Mouse (Mus musculus) liver, postnatal 0 days (tissue): ENCODE measurements around the gene Trim25. TPM values are rescaled to one million over a fixed set of nuclear protein-coding genes. Genes with fewer than 3 reads are reported as not detected.
A peak's percentile ranks its signal among the peaks of the same experiment; 100 is the strongest.

Source experiments
- ATAC-seq: fragments of 200-750 bp; cut with Nextera tagmentation; 2 replicates; pipeline ENCODE4 v1.8.0; 2017; ENCODE audit warnings: mild to moderate bottlenecking, moderate library complexity
- DNase-seq: peaks from one replicate; pipeline ENCODE4 v3.0.0-alpha.2; 2016
- H3K27ac ChIP-seq: fragments of 300-500 bp; sonication (generic); 2 replicates; pipeline ENCODE4 v1.5.1; 2014; ENCODE audit warnings: antibody characterized with exemption, moderate library complexity, mild to moderate bottlenecking, low read depth
- H3K27me3 ChIP-seq: fragments of 300-500 bp; sonication (generic); 2 replicates; pipeline ENCODE4 v1.6.1; 2014; ENCODE audit warnings: low read length, control low read depth, mixed read lengths; ENCODE audit not compliant: insufficient read depth
- H3K36me3 ChIP-seq: fragments of 300-500 bp; sonication (generic); replicated peaks from 2 replicates; pipeline ENCODE4 v1.6.1; 2014; ENCODE audit warnings: mild to moderate bottlenecking, control low read depth, low read length, moderate library complexity, mixed read lengths; ENCODE audit not compliant: insufficient read depth
- H3K4me1 ChIP-seq: fragments of 300-500 bp; sonication (generic); 2 replicates; pipeline ENCODE4 v1.6.1; 2014; ENCODE audit warnings: antibody characterized with exemption, mild to moderate bottlenecking, control low read depth; ENCODE audit not compliant: insufficient read depth
- H3K4me2 ChIP-seq: fragments of 300-500 bp; sonication (generic); 2 replicates; pipeline ENCODE4 v1.6.1; 2014; ENCODE audit warnings: low read depth, mild to moderate bottlenecking, low read length, moderate library complexity, mixed read lengths
- H3K4me3 ChIP-seq: fragments of 300-500 bp; sonication (generic); 2 replicates; pipeline ENCODE4 v1.5.1; 2014; ENCODE audit warnings: low read depth, low read length
- H3K9ac ChIP-seq: fragments of 300-500 bp; sonication (generic); replicated peaks from 2 replicates; pipeline ENCODE4 v1.6.1; 2014; ENCODE audit warnings: mild to moderate bottlenecking, moderate library complexity
- H3K9me3 ChIP-seq: fragments of 300-500 bp; sonication (generic); 2 replicates; pipeline ENCODE4 v1.6.1; 2016; ENCODE audit warnings: mild to moderate bottlenecking, control low read depth, low read length, mixed read lengths
- CTCF ChIP-seq: sonication (generic); IDR thresholded peaks from 2 replicates; pipeline ENCODE4 v1.5.1; 2016; ENCODE audit warnings: antibody characterized with exemption, low read depth
- EP300 ChIP-seq: IDR thresholded peaks from 2 replicates; pipeline ENCODE4 v1.6.1; 2016; ENCODE audit warnings: antibody characterized with exemption, low read depth, mild to moderate bottlenecking
- WGBS: fragments of 180-500 bp; shearing (Covaris S2); extraction: QIAGEN DNeasy Blood & Tissue Kit; methylation state at CpG from one replicate; pipeline ENCODE4 v1.1.7; 2014; ENCODE audit not compliant: insufficient replicate concordance; 5-methylcytosine and 5-hydroxymethylcytosine counted together
- polyA plus RNA-seq: library from polyadenylated mRNA; unstranded; fragments of >200 nt; fragmentation: Nextera tagmentation; extraction: Ambion mirVana; gene quantifications from 2 replicates; pipeline ENCODE4 v1.2.1, GENCODE M21; 2015

Trim25 gene
- polyA plus RNA-seq, 1 experiment from 2014 or later, result 20.4 TPM

DNA sequence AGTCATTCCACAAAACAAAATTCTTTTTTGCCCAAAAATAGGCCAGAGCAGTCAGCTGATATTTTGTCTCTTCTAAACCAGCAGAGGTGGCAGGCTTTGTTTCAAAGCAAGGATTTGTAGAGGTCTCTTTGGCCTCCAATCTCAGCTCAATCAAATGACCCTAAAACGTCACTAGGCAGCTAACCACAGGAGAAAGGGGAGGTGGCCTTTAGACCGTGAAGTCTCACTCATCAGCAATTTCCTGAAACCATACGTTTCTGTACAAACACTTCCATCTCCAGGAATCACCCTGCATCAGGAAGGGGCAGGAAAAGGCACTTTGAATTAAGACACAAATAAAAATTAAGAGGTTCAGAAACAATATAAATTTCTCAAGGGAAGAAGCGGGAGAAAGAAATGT lies 44.4 kb upstream of the Trim25 start:
- Histone ChIP-seq H3K9me3 (no peaks in the 10 kb centered on the region), H3K36me3 (peaks cover 5% of the 10 kb centered on the region), H3K9ac (peak overlapping the region; percentile 36), H3K4me1 (peaks cover 17% of the 10 kb centered on the region), H3K4me2 (peak overlapping the region; percentile 79), H3K4me3 (peak overlapping the region; percentile 62), H3K27ac (peak overlapping the region; percentile 59), H3K27me3 (no peaks in the 10 kb centered on the region)
- WGBS, result under 1% methylated on average over 4 of the region's 4 CpGs
- DNase-seq, result no peak
- TF ChIP-seq EP300 (no peak; the same call in 1 of the 2 replicates), CTCF (no peak)
- ATAC-seq, result peak; percentile 76

GRCm38 (mm10) chr11:88955217-88955969 lies 43.8 kb upstream of the Trim25 start, which contains the start of gene Scpep1:
Scpep1 (minus strand) TSS chr11:88955465.
- peak within 1 kb of the TSS; percentile 59 for H3K27ac ChIP-seq
- H3K4me2 ChIP-seq, result peak within 1 kb of the TSS; percentile 79
- TF ChIP-seq EP300 (peak; percentile 42; the same call in 1 of the 2 replicates), CTCF (peak; percentile 92)
- peaks cover 5% of the 10 kb centered on the region for H3K36me3 ChIP-seq
- 4% methylated on average over 34 of the region's 34 CpGs for WGBS
- H3K9ac ChIP-seq, result peak within 1 kb of the TSS; percentile 36
- peaks cover 11% of the 10 kb centered on the region for H3K4me1 ChIP-seq
- ATAC-seq, result peak; percentile 98
- no peaks in the 10 kb centered on the region for H3K27me3 ChIP-seq
- no peaks in the 10 kb centered on the region for H3K9me3 ChIP-seq
- peak; percentile 98 for DNase-seq
- peak within 1 kb of the TSS; percentile 62 for H3K4me3 ChIP-seq

GRCm38 (mm10) chr11:88958851-88959250 lies 40.3 kb upstream of the Trim25 start:
- DNase-seq (no peak), ATAC-seq (no peak)
- Histone ChIP-seq H3K4me1 (peaks cover 6% of the 10 kb centered on the region), H3K27me3 (no peaks in the 10 kb centered on the region), H3K4me2 (no peak overlapping the region), H3K36me3 (no peaks in the 10 kb centered on the region), H3K9me3 (no peaks in the 10 kb centered on the region), H3K4me3 (no peak overlapping the region), H3K27ac (no peak overlapping the region), H3K9ac (no peak overlapping the region)
- WGBS, result 61% methylated on average over 3 of the region's 3 CpGs
- no peak for TF ChIP-seq CTCF
- no peak for TF ChIP-seq EP300

DNA sequence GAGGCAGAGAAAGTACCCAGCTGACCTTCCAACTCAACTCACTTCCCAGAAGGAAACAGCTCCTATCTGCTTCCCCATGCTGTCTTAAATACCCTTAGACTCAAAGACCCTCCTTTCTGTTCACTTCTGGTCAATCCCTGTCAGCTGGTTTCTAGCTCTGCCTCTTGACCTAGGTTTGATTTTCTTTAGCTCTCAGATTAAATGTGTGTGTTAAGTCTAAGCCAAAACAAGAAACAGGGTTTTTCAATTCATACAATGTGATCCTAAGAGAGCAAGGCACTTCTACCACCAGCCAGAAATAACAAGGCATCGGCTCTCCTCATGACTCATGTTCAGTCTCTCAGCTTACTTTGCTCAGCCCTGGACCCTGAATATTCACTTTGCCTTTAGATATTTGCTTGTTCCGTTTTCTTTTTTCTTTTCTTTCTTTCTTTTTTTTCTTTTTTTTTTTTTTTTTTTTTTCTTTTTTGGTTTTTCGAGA lies 32.3 kb upstream of the Trim25 start, which contains the start of gene Elobl:
Gene Elobl, minus strand, starts transcription at position 51 of the 481 bp plus-strand sequence.
- no peak within 1 kb of the TSS for H3K4me3 ChIP-seq
- DNase-seq (no peak), ATAC-seq (no peak)
- no peaks in the 10 kb centered on the region for H3K27me3 ChIP-seq
- 81% methylated on average over 2 of the region's 3 CpGs for WGBS
- no peaks in the 10 kb centered on the region for H3K36me3 ChIP-seq
- no peaks in the 10 kb centered on the region for H3K4me1 ChIP-seq
- TF ChIP-seq CTCF (no peak), EP300 (no peak)
- H3K4me2 ChIP-seq, result no peak within 1 kb of the TSS
- no peak within 1 kb of the TSS for H3K9ac ChIP-seq
- H3K9me3 ChIP-seq, result no peaks in the 10 kb centered on the region
- H3K27ac ChIP-seq, result no peak within 1 kb of the TSS

- 26% methylated on average over 2 of the region's 2 CpGs for WGBS
- Histone ChIP-seq H3K9ac (no peak within 1 kb of the TSS), H3K4me3 (no peak within 1 kb of the TSS), H3K4me2 (no peak within 1 kb of the TSS), H3K27me3 (no peaks in the 10 kb centered on the region), H3K9me3 (no peaks in the 10 kb centered on the region), H3K27ac (no peak within 1 kb of the TSS), H3K36me3 (no peaks in the 10 kb centered on the region), H3K4me1 (peaks cover 6% of the 10 kb centered on the region)
- DNase-seq (no peak), ATAC-seq (no peak)
- TF ChIP-seq CTCF (no peak), EP300 (no peak)
Measured at GRCm38 (mm10) chr11:88970202-88970732, 28.9 kb upstream of the Trim25 start, which contains the start of gene Coil. Coil (plus strand) TSS chr11:88970252.
